Mouse (Mus musculus): ENCODE measurements around the gene Zc2hc1b.

DNA sequence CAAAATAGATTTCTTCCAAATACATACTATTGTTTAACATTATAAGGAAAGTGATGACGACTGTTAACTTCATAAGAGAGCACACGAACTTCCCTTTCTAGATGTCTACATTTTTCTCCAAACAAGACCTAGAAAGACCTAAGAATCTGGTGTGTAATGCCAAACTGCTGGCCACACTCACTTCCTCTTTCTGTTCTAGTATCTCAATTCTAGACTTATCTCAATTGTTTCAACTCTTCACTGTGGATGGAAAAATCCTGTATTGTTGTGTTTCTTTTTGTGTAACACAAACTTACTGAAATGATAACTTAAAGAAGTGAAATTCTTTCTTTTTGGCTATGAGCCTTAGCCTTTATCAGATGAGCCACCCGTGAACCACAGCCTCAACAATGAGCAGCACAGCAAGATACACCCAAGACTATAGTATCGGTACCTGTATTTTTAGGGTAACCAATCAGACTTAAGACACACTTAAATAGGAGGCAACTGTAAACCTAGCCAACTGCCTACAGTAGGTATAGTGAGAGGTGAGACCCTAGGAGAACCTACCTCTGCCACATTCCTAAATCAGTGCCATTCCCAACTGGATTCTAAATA, 6.4 kb upstream of the Zc2hc1b start:
- TF ChIP-seq CTCF (IDR thresholded peaks at IDR 0.05): no peak
- no peak for TF ChIP-seq EP300 (IDR thresholded peaks at IDR 0.05; ENCODE audit: insufficient read depth, low read depth, low read length)

Measured in heart, adult 2 months (tissue).